Mouse (Mus musculus) brain, adult 10 weeks (tissue): ENCODE results near the gene Syt1. TPM values are rescaled to one million over a fixed set of nuclear protein-coding genes. Genes with fewer than 3 reads are reported as not detected.

Experiments used
- polyA plus RNA-seq: library from polyadenylated mRNA; stranded (reverse); fragments of 350-450 nt; fragmentation: Illumina TruSeq; extraction: RNeasy Lipid Tissue Mini Kit (QIAGEN cat#74804); gene quantifications from one replicate; pipeline ENCODE4 v1.2.3, GENCODE M21; 2015; ENCODE audit warnings: low read depth, low replicate concordance

The Syt1 gene
- polyA plus RNA-seq = 824 TPM

DNA sequence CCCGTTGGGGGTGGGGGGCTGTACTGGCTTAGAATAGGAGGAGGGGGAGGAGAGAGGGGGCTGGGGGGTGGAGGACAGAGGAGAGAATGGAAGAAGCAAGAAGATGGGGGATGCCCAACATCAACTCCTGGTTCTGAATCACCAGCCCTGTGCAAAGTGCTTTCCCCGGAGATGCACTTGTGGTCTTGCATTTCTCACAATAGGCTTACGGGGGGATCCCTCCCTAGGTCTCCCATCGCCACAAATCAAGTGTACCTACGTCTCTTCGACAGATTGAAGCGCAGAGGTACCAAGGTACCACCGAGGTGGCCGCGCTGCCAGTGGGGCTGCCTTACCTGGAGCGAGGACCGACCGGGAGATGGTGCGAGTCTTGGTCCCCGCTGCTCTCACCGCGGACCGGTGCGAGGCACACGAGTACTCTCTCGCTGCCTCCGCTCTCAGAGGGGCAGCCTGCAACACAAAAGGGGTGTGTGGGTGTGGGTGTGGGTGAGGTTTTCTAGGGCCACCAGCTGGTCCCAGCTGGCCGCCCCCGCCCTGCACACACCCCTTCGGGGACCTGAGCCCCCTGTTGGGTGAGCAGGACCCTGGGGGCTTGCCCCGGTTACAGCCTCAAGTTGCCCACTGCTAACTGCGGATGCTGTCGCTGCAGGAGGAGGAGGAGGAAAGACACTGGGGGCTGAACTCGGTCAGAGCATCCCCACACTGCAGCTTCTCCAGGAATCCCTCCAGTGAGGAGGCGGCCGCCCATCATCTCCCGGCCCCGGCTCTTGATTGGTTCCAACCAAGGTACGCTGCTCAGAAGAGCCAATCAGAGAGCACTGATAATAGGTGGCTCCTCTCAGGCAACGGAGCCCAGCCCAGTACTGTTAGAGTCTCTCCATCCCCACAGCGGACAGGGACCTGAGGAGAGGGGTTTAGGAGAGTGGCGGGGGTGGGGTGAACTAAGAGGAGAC lies at the start of gene Syt1:
TSS of gene Syt1 (minus strand) at position 742 of the 953 bp plus-strand sequence.

DNA sequence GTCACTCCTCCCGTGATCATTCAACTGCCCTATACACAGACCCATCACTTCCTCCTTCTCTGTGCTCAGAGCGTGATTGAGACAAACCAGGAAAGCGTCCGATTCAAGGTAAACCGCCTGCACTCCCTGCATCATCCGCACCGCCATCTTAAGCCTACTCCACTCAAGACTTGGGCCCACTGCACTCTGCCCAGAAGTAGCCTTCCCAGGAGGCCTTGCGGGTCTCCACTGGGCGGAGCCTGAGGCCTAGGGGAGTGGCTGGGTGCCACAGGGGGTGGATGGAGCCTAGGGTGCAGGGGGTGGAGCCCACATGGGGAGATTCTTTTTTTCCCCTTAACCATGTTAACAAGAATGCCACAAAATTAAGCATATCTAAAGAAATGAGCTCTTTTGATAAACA lies 310.8 kb downstream of the Syt1 start, which contains the start of gene Gm5136:
TSS of gene Gm5136 (minus strand) at position 215 of the 400 bp plus-strand sequence.

